Mouse (Mus musculus) midbrain, embryonic 11.5 days (tissue): ENCODE measurements around the gene 1700001C19Rik. TPM values are rescaled to one million over a fixed set of nuclear protein-coding genes. Genes with fewer than 3 reads are reported as not detected.

Experiments used
- ATAC-seq: fragments of 200-750 bp; cut with Nextera tagmentation; 2 replicates; pipeline ENCODE4 v1.8.0; 2017; ENCODE audit warnings: moderate TSS enrichment, moderate library complexity; ENCODE audit not compliant: low FRiP score
- DNase-seq: peaks from one replicate; pipeline ENCODE4 v3.0.0; 2015; ENCODE audit warnings: low spot score; ENCODE audit errors: missing footprints
- H3K27ac ChIP-seq: fragments of 300-500 bp; sonication (generic); 2 replicates; pipeline ENCODE4 v1.5.1; 2014; ENCODE audit warnings: low read depth, low read length
- H3K27me3 ChIP-seq: fragments of 300-500 bp; sonication (generic); 2 replicates; pipeline ENCODE4 v1.6.1; 2014; ENCODE audit warnings: mild to moderate bottlenecking, low read length, moderate library complexity, mixed read lengths; ENCODE audit not compliant: control insufficient read depth, insufficient read depth
- H3K36me3 ChIP-seq: fragments of 300-500 bp; sonication (generic); 2 replicates; pipeline ENCODE4 v1.6.1; 2014; ENCODE audit warnings: mild to moderate bottlenecking, low read length, moderate library complexity, mixed read lengths; ENCODE audit not compliant: control insufficient read depth, insufficient read depth
- H3K4me1 ChIP-seq: fragments of 300-500 bp; sonication (generic); 2 replicates; pipeline ENCODE4 v1.6.1; 2014; ENCODE audit warnings: low read length; ENCODE audit not compliant: control insufficient read depth, insufficient read depth
- H3K4me2 ChIP-seq: fragments of 300-500 bp; sonication (generic); 2 replicates; pipeline ENCODE4 v1.6.1; 2014; ENCODE audit warnings: mild to moderate bottlenecking, moderate library complexity
- H3K4me3 ChIP-seq: fragments of 300-500 bp; sonication (generic); 2 replicates; pipeline ENCODE4 v1.5.1; 2014; ENCODE audit warnings: low read depth, low read length
- H3K9ac ChIP-seq: fragments of 300-500 bp; sonication (generic); 2 replicates; pipeline ENCODE4 v1.6.1; 2014; ENCODE audit warnings: low read length
- H3K9me3 ChIP-seq: fragments of 300-500 bp; sonication (generic); 2 replicates; pipeline ENCODE4 v1.6.1; 2016; ENCODE audit warnings: low read length; ENCODE audit not compliant: control insufficient read depth
- WGBS: fragments of 180-500 bp; shearing (Covaris S2); extraction: QIAGEN DNeasy Blood & Tissue Kit; methylation state at CpG from one replicate; pipeline ENCODE4 v1.1.7; 2014; 5-methylcytosine and 5-hydroxymethylcytosine counted together
- polyA plus RNA-seq: library from polyadenylated mRNA; unstranded; fragments of >200 nt; fragmentation: Nextera tagmentation; extraction: Ambion mirVana; gene quantifications from 2 replicates; pipeline ENCODE4 v1.2.1, GENCODE M21; 2014

Gene 1700001C19Rik
- polyA plus RNA-seq, 1 experiment from 2014 or later: 0.18 TPM

GRCm38 (mm10) chr17:47465016-47465415, 27.8 kb upstream of the 1700001C19Rik start:
- WGBS: 76% methylated on average over 11 of the region's 11 CpGs
- H3K36me3 ChIP-seq: no peaks in the 10 kb centered on the region
- no peak for ATAC-seq
- no peaks in the 10 kb centered on the region for H3K9me3 ChIP-seq
- no peak overlapping the region for H3K9ac ChIP-seq
- peaks cover 24% of the 10 kb centered on the region for H3K27me3 ChIP-seq
- DNase-seq: no peak
- H3K4me3 ChIP-seq: no peak overlapping the region
- no peak overlapping the region for H3K27ac ChIP-seq
- H3K4me2 ChIP-seq: no peak overlapping the region
- peaks cover 2% of the 10 kb centered on the region; the same call in 1 of the 2 replicates for H3K4me1 ChIP-seq

- Histone ChIP-seq H3K27ac (no peak overlapping the region), H3K4me1 (peaks cover 2% of the 10 kb centered on the region; the same call in 1 of the 2 replicates)
Measured at GRCm38 (mm10) chr17:47464248-47464965, 27.2 kb upstream of the 1700001C19Rik start.

GRCm38 (mm10) chr17:47462728-47463388, 25.7 kb upstream of the 1700001C19Rik start:
- H3K4me2 ChIP-seq: no peak overlapping the region
- 56% methylated on average over 9 of the region's 9 CpGs for WGBS
- H3K9ac ChIP-seq: no peak overlapping the region
- peaks cover 10% of the 10 kb centered on the region for H3K27me3 ChIP-seq
- ATAC-seq: no peak
- H3K4me3 ChIP-seq: no peak overlapping the region
- no peak overlapping the region for H3K27ac ChIP-seq
- peaks cover 2% of the 10 kb centered on the region; the same call in 1 of the 2 replicates for H3K4me1 ChIP-seq
- no peaks in the 10 kb centered on the region for H3K9me3 ChIP-seq
- DNase-seq: peak; percentile 59
- no peaks in the 10 kb centered on the region for H3K36me3 ChIP-seq

More at GRCm38 (mm10) chr17:47464248-47464965, 27.2 kb upstream of the 1700001C19Rik start:
- no peak for ATAC-seq
- Histone ChIP-seq H3K4me2 (no peak overlapping the region), H3K36me3 (no peaks in the 10 kb centered on the region), H3K27me3 (peaks cover 24% of the 10 kb centered on the region), H3K9ac (no peak overlapping the region), H3K4me3 (no peak overlapping the region), H3K9me3 (no peaks in the 10 kb centered on the region)
- 33% methylated on average over 12 of the region's 12 CpGs for WGBS
- peak; percentile 70 for DNase-seq

GRCm38 (mm10) chr17:47462209-47462608, 25.0 kb upstream of the 1700001C19Rik start:
- 83% methylated on average over 7 of the region's 7 CpGs for WGBS
- H3K9ac ChIP-seq: no peak overlapping the region
- peaks cover 2% of the 10 kb centered on the region; the same call in 1 of the 2 replicates for H3K4me1 ChIP-seq
- DNase-seq (peak; percentile 14), ATAC-seq (no peak)
- H3K27ac ChIP-seq: no peak overlapping the region
- no peak overlapping the region for H3K4me2 ChIP-seq
- no peaks in the 10 kb centered on the region for H3K36me3 ChIP-seq
- peaks cover 3% of the 10 kb centered on the region for H3K27me3 ChIP-seq
- no peak overlapping the region for H3K4me3 ChIP-seq
- H3K9me3 ChIP-seq: no peaks in the 10 kb centered on the region

GRCm38 (mm10) chr17:47461688-47462087, 24.5 kb upstream of the 1700001C19Rik start:
- Histone ChIP-seq H3K27me3 (no peaks in the 10 kb centered on the region; the same call in 1 of the 2 replicates), H3K9me3 (no peaks in the 10 kb centered on the region), H3K36me3 (no peaks in the 10 kb centered on the region), H3K4me3 (no peak overlapping the region), H3K4me1 (peaks cover 2% of the 10 kb centered on the region; the same call in 1 of the 2 replicates), H3K27ac (no peak overlapping the region), H3K9ac (no peak overlapping the region), H3K4me2 (no peak overlapping the region)
- DNase-seq: no peak
- 64% methylated on average over 3 of the region's 3 CpGs for WGBS
- no peak for ATAC-seq

GRCm38 (mm10) chr17:47459341-47459919, 22.3 kb upstream of the 1700001C19Rik start:
- no peaks in the 10 kb centered on the region for H3K9me3 ChIP-seq
- 87% methylated on average over 3 of the region's 3 CpGs for WGBS
- H3K4me3 ChIP-seq: no peak overlapping the region
- no peak overlapping the region for H3K4me2 ChIP-seq
- H3K9ac ChIP-seq: no peak overlapping the region
- no peaks in the 10 kb centered on the region for H3K4me1 ChIP-seq
- H3K27me3 ChIP-seq: no peaks in the 10 kb centered on the region; the same call in 1 of the 2 replicates
- H3K27ac ChIP-seq: no peak overlapping the region
- no peaks in the 10 kb centered on the region for H3K36me3 ChIP-seq
- ATAC-seq (no peak), DNase-seq (peak; percentile 83)

- Histone ChIP-seq H3K9ac (no peak overlapping the region), H3K4me2 (no peak overlapping the region), H3K36me3 (no peaks in the 10 kb centered on the region), H3K27ac (no peak overlapping the region), H3K4me1 (no peaks in the 10 kb centered on the region), H3K27me3 (no peaks in the 10 kb centered on the region), H3K9me3 (no peaks in the 10 kb centered on the region), H3K4me3 (no peak overlapping the region)
- WGBS: 93% methylated on average over 2 of the region's 2 CpGs
- no peak for ATAC-seq
- DNase-seq: peak; percentile 54
Measured at GRCm38 (mm10) chr17:47458936-47459335, 21.8 kb upstream of the 1700001C19Rik start.

GRCm38 (mm10) chr17:47458310-47458709, 21.1 kb upstream of the 1700001C19Rik start:
- DNase-seq: peak; percentile 64
- no peaks in the 10 kb centered on the region for H3K9me3 ChIP-seq
- no peak for ATAC-seq
- H3K4me3 ChIP-seq: no peak overlapping the region
- 87% methylated on average over 13 of the region's 13 CpGs for WGBS
- no peaks in the 10 kb centered on the region for H3K4me1 ChIP-seq
- H3K9ac ChIP-seq: no peak overlapping the region
- no peak overlapping the region for H3K27ac ChIP-seq
- H3K27me3 ChIP-seq: no peaks in the 10 kb centered on the region
- H3K36me3 ChIP-seq: no peaks in the 10 kb centered on the region
- no peak overlapping the region for H3K4me2 ChIP-seq

GRCm38 (mm10) chr17:47454675-47455074, 17.5 kb upstream of the 1700001C19Rik start:
- Histone ChIP-seq H3K4me2 (no peak overlapping the region), H3K27me3 (no peaks in the 10 kb centered on the region), H3K4me1 (no peaks in the 10 kb centered on the region), H3K9ac (no peak overlapping the region), H3K9me3 (no peaks in the 10 kb centered on the region), H3K27ac (no peak overlapping the region), H3K36me3 (no peaks in the 10 kb centered on the region), H3K4me3 (no peak overlapping the region)
- WGBS: 87% methylated on average over 8 of the region's 8 CpGs
- ATAC-seq (no peak), DNase-seq (peak; percentile 69)
